Mouse (Mus musculus) midbrain, embryonic 11.5 days (tissue): ENCODE data around the gene Lrig3. TPM values are rescaled to one million over a fixed set of nuclear protein-coding genes. Genes with fewer than 3 reads are reported as not detected.

Source experiments
- ATAC-seq: fragments of 200-750 bp; cut with Nextera tagmentation; 2 replicates; pipeline ENCODE4 v1.8.0; 2017; ENCODE audit warnings: moderate TSS enrichment, moderate library complexity; ENCODE audit not compliant: low FRiP score
- DNase-seq: peaks from one replicate; pipeline ENCODE4 v3.0.0; 2015; ENCODE audit warnings: low spot score; ENCODE audit errors: missing footprints
- H3K27ac ChIP-seq: fragments of 300-500 bp; sonication (generic); 2 replicates; pipeline ENCODE4 v1.5.1; 2014; ENCODE audit warnings: low read depth, low read length
- H3K27me3 ChIP-seq: fragments of 300-500 bp; sonication (generic); 2 replicates; pipeline ENCODE4 v1.6.1; 2014; ENCODE audit warnings: mild to moderate bottlenecking, low read length, moderate library complexity, mixed read lengths; ENCODE audit not compliant: control insufficient read depth, insufficient read depth
- H3K36me3 ChIP-seq: fragments of 300-500 bp; sonication (generic); 2 replicates; pipeline ENCODE4 v1.6.1; 2014; ENCODE audit warnings: mild to moderate bottlenecking, low read length, moderate library complexity, mixed read lengths; ENCODE audit not compliant: control insufficient read depth, insufficient read depth
- H3K4me1 ChIP-seq: fragments of 300-500 bp; sonication (generic); 2 replicates; pipeline ENCODE4 v1.6.1; 2014; ENCODE audit warnings: low read length; ENCODE audit not compliant: control insufficient read depth, insufficient read depth
- H3K4me2 ChIP-seq: fragments of 300-500 bp; sonication (generic); 2 replicates; pipeline ENCODE4 v1.6.1; 2014; ENCODE audit warnings: mild to moderate bottlenecking, moderate library complexity
- H3K4me3 ChIP-seq: fragments of 300-500 bp; sonication (generic); 2 replicates; pipeline ENCODE4 v1.5.1; 2014; ENCODE audit warnings: low read depth, low read length
- H3K9ac ChIP-seq: fragments of 300-500 bp; sonication (generic); 2 replicates; pipeline ENCODE4 v1.6.1; 2014; ENCODE audit warnings: low read length
- H3K9me3 ChIP-seq: fragments of 300-500 bp; sonication (generic); 2 replicates; pipeline ENCODE4 v1.6.1; 2016; ENCODE audit warnings: low read length; ENCODE audit not compliant: control insufficient read depth
- WGBS: fragments of 180-500 bp; shearing (Covaris S2); extraction: QIAGEN DNeasy Blood & Tissue Kit; methylation state at CpG from one replicate; pipeline ENCODE4 v1.1.7; 2014; 5-methylcytosine and 5-hydroxymethylcytosine counted together
- polyA plus RNA-seq: library from polyadenylated mRNA; unstranded; fragments of >200 nt; fragmentation: Nextera tagmentation; extraction: Ambion mirVana; gene quantifications from 2 replicates; pipeline ENCODE4 v1.2.1, GENCODE M21; 2014

The Lrig3 gene
- polyA plus RNA-seq: 9.2 and 9.5 TPM in 2 replicates

- no peaks in the 10 kb centered on the region for H3K36me3 ChIP-seq
- under 1% methylated on average over 61 of the region's 62 CpGs for WGBS
- peak within 1 kb of the TSS; percentile 79 for H3K4me3 ChIP-seq
- H3K9me3 ChIP-seq: no peaks in the 10 kb centered on the region
- ATAC-seq: peak; percentile 88
- peaks cover 13% of the 10 kb centered on the region; the same call in 1 of the 2 replicates for H3K4me1 ChIP-seq
- peak within 1 kb of the TSS; percentile 85 for H3K4me2 ChIP-seq
- H3K27me3 ChIP-seq: no peaks in the 10 kb centered on the region
- peak; percentile 97 for DNase-seq
- peak within 1 kb of the TSS; percentile 86 for H3K9ac ChIP-seq
- H3K27ac ChIP-seq: peak within 1 kb of the TSS; percentile 67
These were observed at the start of gene Lrig3 for GRCm38 (mm10) chr10:125965968-125966480. Gene Lrig3, plus strand, starts transcription at chr10:125966168.

- Histone ChIP-seq H3K27ac (no peak overlapping the region), H3K4me2 (no peak overlapping the region), H3K36me3 (no peaks in the 10 kb centered on the region), H3K27me3 (no peaks in the 10 kb centered on the region), H3K4me3 (no peak overlapping the region), H3K9me3 (no peaks in the 10 kb centered on the region), H3K9ac (no peak overlapping the region), H3K4me1 (peaks cover 3% of the 10 kb centered on the region; the same call in 1 of the 2 replicates)
- 47% methylated on average over 6 of the region's 6 CpGs for WGBS
- DNase-seq (peak; percentile 85), ATAC-seq (peak; percentile 31; the same call in 1 of the 2 replicates)
These were observed 49.2 kb upstream of the Lrig3 start for GRCm38 (mm10) chr10:125916781-125917180.

GRCm38 (mm10) chr10:125917436-125917871, 48.5 kb upstream of the Lrig3 start:
- no peak overlapping the region; the same call in 1 of the 2 replicates for H3K4me2 ChIP-seq
- DNase-seq (peak; percentile 85), ATAC-seq (peak; percentile 72; the same call in 1 of the 2 replicates)
- peaks cover 3% of the 10 kb centered on the region; the same call in 1 of the 2 replicates for H3K4me1 ChIP-seq
- no peak overlapping the region for H3K27ac ChIP-seq
- no peaks in the 10 kb centered on the region for H3K27me3 ChIP-seq
- H3K4me3 ChIP-seq: no peak overlapping the region
- WGBS: 9% methylated on average over 9 of the region's 9 CpGs
- no peaks in the 10 kb centered on the region for H3K9me3 ChIP-seq
- no peak overlapping the region for H3K9ac ChIP-seq
- H3K36me3 ChIP-seq: no peaks in the 10 kb centered on the region

- H3K4me2 ChIP-seq: no peak overlapping the region
- H3K4me3 ChIP-seq: no peak overlapping the region
- H3K27ac ChIP-seq: no peak overlapping the region
- H3K9me3 ChIP-seq: no peaks in the 10 kb centered on the region
- H3K27me3 ChIP-seq: no peaks in the 10 kb centered on the region
- WGBS: 71% methylated on average over 1 of the region's 1 CpGs
- H3K9ac ChIP-seq: no peak overlapping the region
- DNase-seq: peak; percentile 51
- peaks cover 3% of the 10 kb centered on the region; the same call in 1 of the 2 replicates for H3K4me1 ChIP-seq
- ATAC-seq: no peak
- no peaks in the 10 kb centered on the region for H3K36me3 ChIP-seq
These were observed 47.0 kb upstream of the Lrig3 start for GRCm38 (mm10) chr10:125918994-125919393.

GRCm38 (mm10) chr10:125921654-125922446, 44.1 kb upstream of the Lrig3 start:
- no peak overlapping the region for H3K4me3 ChIP-seq
- H3K27ac ChIP-seq: no peak overlapping the region
- H3K4me1 ChIP-seq: peaks cover under 1% of the 10 kb centered on the region; the same call in 1 of the 2 replicates
- no peaks in the 10 kb centered on the region for H3K9me3 ChIP-seq
- H3K27me3 ChIP-seq: no peaks in the 10 kb centered on the region
- peak; percentile 64 for DNase-seq
- H3K9ac ChIP-seq: no peak overlapping the region
- WGBS: 44% methylated on average over 6 of the region's 6 CpGs
- ATAC-seq: no peak
- no peaks in the 10 kb centered on the region for H3K36me3 ChIP-seq
- H3K4me2 ChIP-seq: no peak overlapping the region

GRCm38 (mm10) chr10:125929961-125930360, 36.0 kb upstream of the Lrig3 start:
- H3K27me3 ChIP-seq: no peaks in the 10 kb centered on the region
- no peaks in the 10 kb centered on the region for H3K4me1 ChIP-seq
- peak; percentile 75 for DNase-seq
- no peak overlapping the region for H3K4me3 ChIP-seq
- H3K27ac ChIP-seq: no peak overlapping the region
- no peak overlapping the region for H3K9ac ChIP-seq
- no peaks in the 10 kb centered on the region for H3K36me3 ChIP-seq
- no peak for ATAC-seq
- no peak overlapping the region for H3K4me2 ChIP-seq
- WGBS: 82% methylated on average over 3 of the region's 3 CpGs
- H3K9me3 ChIP-seq: no peaks in the 10 kb centered on the region

- no peak for ATAC-seq
- H3K9me3 ChIP-seq: no peaks in the 10 kb centered on the region
These were observed 32.6 kb upstream of the Lrig3 start for GRCm38 (mm10) chr10:125933388-125933787.

GRCm38 (mm10) chr10:125934095-125934494, 31.9 kb upstream of the Lrig3 start:
- Histone ChIP-seq H3K4me1 (no peaks in the 10 kb centered on the region), H3K36me3 (no peaks in the 10 kb centered on the region), H3K27ac (no peak overlapping the region), H3K9ac (no peak overlapping the region), H3K9me3 (no peaks in the 10 kb centered on the region), H3K27me3 (no peaks in the 10 kb centered on the region), H3K4me2 (no peak overlapping the region), H3K4me3 (no peak overlapping the region)
- ATAC-seq (no peak), DNase-seq (peak; percentile 44)
- 66% methylated on average over 3 of the region's 3 CpGs for WGBS

More at GRCm38 (mm10) chr10:125933388-125933787, 32.6 kb upstream of the Lrig3 start:
- no peak overlapping the region for H3K4me2 ChIP-seq
- no peak overlapping the region for H3K9ac ChIP-seq
- H3K4me3 ChIP-seq: no peak overlapping the region
- no peaks in the 10 kb centered on the region for H3K4me1 ChIP-seq
- peak; percentile 75 for DNase-seq
- 85% methylated on average over 6 of the region's 6 CpGs for WGBS
- no peaks in the 10 kb centered on the region for H3K36me3 ChIP-seq
- H3K27me3 ChIP-seq: no peaks in the 10 kb centered on the region
- no peak overlapping the region for H3K27ac ChIP-seq
